9 mouse cellular contexts compared by ENCODE assay signal in the genomic region with DNA sequence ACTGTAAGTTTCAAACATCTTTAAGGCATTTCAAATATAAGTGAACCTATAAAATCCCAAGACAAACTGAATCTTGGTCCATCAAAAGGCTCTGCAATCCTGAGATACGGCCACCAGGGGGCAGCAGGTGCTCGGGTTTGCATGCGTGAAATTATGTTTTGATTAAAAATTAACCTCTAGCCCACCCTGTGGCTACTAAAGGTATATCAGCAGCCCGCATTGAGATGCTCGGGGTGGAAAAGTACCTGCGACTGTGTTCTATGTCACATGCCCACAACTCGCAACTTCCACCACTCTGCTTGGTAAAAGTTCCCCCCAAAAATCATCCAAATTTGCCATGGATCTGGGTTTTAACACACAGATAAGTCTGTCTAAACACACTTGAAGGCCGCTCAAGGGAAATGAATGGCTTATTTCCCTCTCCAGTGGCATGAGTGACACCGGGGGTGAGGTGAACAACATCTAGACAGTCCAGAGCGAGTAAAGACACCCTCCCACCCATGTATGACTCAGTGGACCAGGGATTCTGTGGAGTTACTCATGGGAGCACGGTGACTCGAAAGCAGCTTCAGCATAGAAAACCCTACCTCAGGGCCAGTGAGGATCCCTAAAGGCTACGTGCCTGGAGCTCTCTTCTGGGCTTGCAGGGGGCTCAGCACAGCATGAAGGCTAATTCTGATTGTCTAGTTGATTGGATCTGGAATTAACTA. TPM values are rescaled to one million over a fixed set of nuclear protein-coding genes. Genes with fewer than 3 reads are reported as not detected.
A peak's percentile ranks its signal among the peaks of the same experiment; 100 is the strongest.
DNase-seq lines count a peak whose midpoint lies in the region; ATAC-seq and TF ChIP-seq lines count a peak whose summit lies in the region.
"Not testable (repeated sequence)": the region's sequence is repeated elsewhere in the genome, so short reads cannot be mapped to it uniquely, and the experiment has no call there.
"Had no signal": no experiment of that assay in that cellular context is flagged by ENCODE, and none has a peak within 500 bp of the region (broad histone marks: within the 10 kb centered on the region; RNA-seq: fewer than 3 reads in every experiment).

No protein-coding gene starts in this region.

- H3K4me2 ChIP-seq in forebrain, embryonic 15.5 days (replicated peaks); heart, postnatal 0 days (ENCODE audit: low read depth, low read length); kidney, embryonic 14.5 days (replicated peaks; ENCODE audit: low read depth, low read length); liver, embryonic 12.5 days; midbrain, embryonic 11.5 days: not testable (repeated sequence)

- peak; percentile 67 for ATAC-seq in cerebellum, adult (ENCODE audit: insufficient number of reproducible peaks, low FRiP score, low TSS enrichment)
- ATAC-seq in forebrain, embryonic 15.5 days (replicated peaks), result peak; percentile 51; the same call in 1 of the 2 replicates
- ATAC-seq in heart, postnatal 0 days (ENCODE audit: insufficient read depth, low read depth), result peak; percentile 54
- ATAC-seq in kidney, embryonic 14.5 days (ENCODE audit: low FRiP score, low TSS enrichment), result peak; percentile 47; the same call in 1 of the 2 replicates
- ATAC-seq in liver, embryonic 12.5 days, result peak; percentile 46
- ATAC-seq in midbrain, embryonic 11.5 days (ENCODE audit: low FRiP score), result peak; percentile 51
- ATAC-seq in neutrophil, adult 5-6 weeks (ENCODE audit: extremely low read depth, insufficient number of reproducible peaks, low FRiP score, poor library complexity, severe bottlenecking), result peak; percentile 14

- TF ChIP-seq CTCF in heart, postnatal 0 days (IDR thresholded peaks at IDR 0.05; ENCODE audit: low read depth), result not testable (repeated sequence)

- not testable (repeated sequence) for DNase-seq in heart, postnatal 0 days (ENCODE audit: low spot score)
- DNase-seq in midbrain, embryonic 11.5 days (ENCODE audit: low spot score, missing footprints), result peak; percentile 85

- H3K9ac ChIP-seq in forebrain, embryonic 15.5 days (replicated peaks); heart, postnatal 0 days (replicated peaks; ENCODE audit: low read depth, low read length); kidney, embryonic 14.5 days (ENCODE audit: low read depth, low read length); liver, embryonic 12.5 days; midbrain, embryonic 11.5 days (ENCODE audit: low read length): not testable (repeated sequence)

- not testable (repeated sequence) for H3K27me3 ChIP-seq in forebrain, embryonic 15.5 days; heart, postnatal 0 days (ENCODE audit: control insufficient read depth, insufficient read depth, low read length); kidney, embryonic 14.5 days (ENCODE audit: control insufficient read depth, insufficient read depth, low read length); liver, embryonic 12.5 days (replicated peaks); midbrain, embryonic 11.5 days (ENCODE audit: control insufficient read depth, insufficient read depth, low read length)

- peaks cover 70% of the 10 kb centered on the region for H3K9me3 ChIP-seq in forebrain, embryonic 15.5 days
- peaks cover 61% of the 10 kb centered on the region for H3K9me3 ChIP-seq in heart, postnatal 0 days (replicated peaks; ENCODE audit: control insufficient read depth, low read length)
- H3K9me3 ChIP-seq in kidney, embryonic 14.5 days (ENCODE audit: control insufficient read depth, low read length), result peaks cover 52% of the 10 kb centered on the region
- peaks cover 63% of the 10 kb centered on the region for H3K9me3 ChIP-seq in liver, embryonic 12.5 days (replicated peaks)
- H3K9me3 ChIP-seq in midbrain, embryonic 11.5 days (ENCODE audit: control insufficient read depth, low read length), result peaks cover 45% of the 10 kb centered on the region

- TF ChIP-seq EP300 in heart, postnatal 0 days (IDR thresholded peaks at IDR 0.05; ENCODE audit: low read depth), result not testable (repeated sequence)

- not testable (repeated sequence) for H3K36me3 ChIP-seq in forebrain, embryonic 15.5 days; heart, postnatal 0 days (replicated peaks; ENCODE audit: control insufficient read depth, insufficient read depth, low read length); kidney, embryonic 14.5 days (ENCODE audit: control insufficient read depth, insufficient read depth, low read length); liver, embryonic 12.5 days; midbrain, embryonic 11.5 days (ENCODE audit: control insufficient read depth, insufficient read depth, low read length)

- H3K27ac ChIP-seq in forebrain, embryonic 15.5 days (replicated peaks); heart, postnatal 0 days (ENCODE audit: low read depth); kidney, embryonic 14.5 days (ENCODE audit: low read depth, low read length); liver, embryonic 12.5 days; midbrain, embryonic 11.5 days (ENCODE audit: low read depth, low read length): not testable (repeated sequence)

- not testable (repeated sequence) for H3K4me3 ChIP-seq in forebrain, embryonic 15.5 days; heart, postnatal 0 days (ENCODE audit: low read depth, low read length); kidney, embryonic 14.5 days (ENCODE audit: low read length); liver, embryonic 12.5 days; midbrain, embryonic 11.5 days (ENCODE audit: low read depth, low read length)

- not testable (repeated sequence) for H3K4me1 ChIP-seq in forebrain, embryonic 15.5 days; heart, postnatal 0 days (ENCODE audit: control insufficient read depth, insufficient read depth); kidney, embryonic 14.5 days (ENCODE audit: control insufficient read depth, insufficient read depth, low read length); liver, embryonic 12.5 days; midbrain, embryonic 11.5 days (ENCODE audit: control insufficient read depth, insufficient read depth, low read length)

- WGBS in forebrain, embryonic 15.5 days, result 75% methylated on average over 13 of the region's 13 CpGs
- 61% methylated on average over 13 of the region's 13 CpGs for WGBS in heart, postnatal 0 days
- WGBS in kidney, embryonic 14.5 days, result 75% methylated on average over 13 of the region's 13 CpGs
- 64% methylated on average over 13 of the region's 13 CpGs for WGBS in liver, embryonic 12.5 days (ENCODE audit: insufficient replicate concordance)
- 76% methylated on average over 13 of the region's 13 CpGs for WGBS in midbrain, embryonic 11.5 days

RNA-seq across cellular contexts. Expression of a gene that starts 18.1 kb away (rescaled TPM):
- 0.06 TPM in 1 of 2 replicates, not detected in the other for polyA plus RNA-seq in forebrain, embryonic 15.5 days (2015; fragmentation: Nextera tagmentation; extraction: Ambion mirVana)
- 0.97 TPM in 1 of 2 replicates, not detected in the other for total RNA-seq in heart, postnatal 0 days (2014; rRNA removed; ENCODE audit: low replicate concordance)
- 0.05 TPM in 1 of 2 replicates, not detected in the other for polyA plus RNA-seq in heart, postnatal 0 days (2015; fragmentation: Nextera tagmentation; extraction: Ambion mirVana)
- 0.13 TPM in 1 of 2 replicates, not detected in the other for polyA plus RNA-seq in kidney, embryonic 14.5 days (2014; fragmentation: Nextera tagmentation; extraction: Ambion mirVana)
- polyA plus RNA-seq in liver, embryonic 12.5 days (2016; fragmentation: Nextera tagmentation; extraction: Ambion mirVana), result 0.15 and 0.17 TPM in 2 replicates
- not detected in 2 replicates for polyA plus RNA-seq in midbrain, embryonic 11.5 days (2014; fragmentation: Nextera tagmentation; extraction: Ambion mirVana)
- total RNA-seq in neutrophil, adult 5-6 weeks (2017), result not detected in 2 replicates
- polyA plus RNA-seq: adrenal gland, adult 2 months; large intestine, adult 2 months had no signal

RNA-seq across cellular contexts. Expression of a gene that starts 34.9 kb away (rescaled TPM):
- polyA plus RNA-seq in forebrain, embryonic 15.5 days (2015; fragmentation: Nextera tagmentation; extraction: Ambion mirVana), result 1.1 and 1.6 TPM in 2 replicates
- 1.8 and 3.2 TPM in 2 replicates for total RNA-seq in heart, postnatal 0 days (2014; rRNA removed; ENCODE audit: low replicate concordance)
- 2.6 TPM in 2 replicates for polyA plus RNA-seq in heart, postnatal 0 days (2015; fragmentation: Nextera tagmentation; extraction: Ambion mirVana)
- 5.1 and 6.7 TPM in 2 replicates for polyA plus RNA-seq in kidney, embryonic 14.5 days (2014; fragmentation: Nextera tagmentation; extraction: Ambion mirVana)
- 4.7 and 4.8 TPM in 2 replicates for polyA plus RNA-seq in liver, embryonic 12.5 days (2016; fragmentation: Nextera tagmentation; extraction: Ambion mirVana)
- polyA plus RNA-seq in midbrain, embryonic 11.5 days (2014; fragmentation: Nextera tagmentation; extraction: Ambion mirVana), result 2.8 and 3.4 TPM in 2 replicates
- total RNA-seq in neutrophil, adult 5-6 weeks (2017), result 2.2 and 4.7 TPM in 2 replicates

Comparison
In these comparisons a context has a peak if more than half of its experiments do, and no peak if none do; other contexts are left out.
1. ATAC-seq: peak in every context shown above with its lines; median percentile 67 in cerebellum, adult; 54 in heart, postnatal 0 days; 51 in forebrain, embryonic 15.5 days; 51 in midbrain, embryonic 11.5 days; 47 in kidney, embryonic 14.5 days; 46 in liver, embryonic 12.5 days; 14 in neutrophil, adult 5-6 weeks.